Comparison of ENCODE assay signal across 10 mouse cellular contexts in the genomic region with DNA sequence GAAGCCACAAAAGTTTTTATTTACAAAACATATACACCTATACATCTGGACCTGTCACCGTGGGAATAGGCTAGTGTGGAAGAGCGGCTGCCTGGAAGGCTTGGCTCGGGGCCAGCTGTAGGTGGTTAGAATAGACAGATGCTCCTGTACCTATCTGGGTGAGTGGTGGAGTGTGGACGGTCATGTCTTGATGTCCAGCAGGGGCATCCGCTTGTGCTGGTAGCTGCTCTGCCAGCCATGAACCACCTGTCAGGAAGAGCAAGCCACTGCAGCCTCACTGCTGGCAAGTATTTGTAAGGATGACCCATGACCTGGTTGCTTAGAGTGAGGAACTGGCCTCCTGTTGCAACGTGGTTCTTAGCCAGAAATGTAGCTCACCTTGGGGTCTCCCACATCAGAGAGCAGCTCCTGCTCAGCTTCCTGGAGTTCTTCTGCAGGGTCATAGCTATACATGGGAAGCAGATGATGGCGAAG. TPM values are rescaled to one million over a fixed set of nuclear protein-coding genes. Genes with fewer than 3 reads are reported as not detected.
A peak's percentile ranks its signal among the peaks of the same experiment; 100 is the strongest.
DNase-seq lines count a peak whose midpoint lies in the region; ATAC-seq and TF ChIP-seq lines count a peak whose summit lies in the region.
"Had no signal": no experiment of that assay in that cellular context is flagged by ENCODE, and none has a peak within 500 bp of the region (broad histone marks: within the 10 kb centered on the region; RNA-seq: fewer than 3 reads in every experiment).

No protein-coding gene starts in this region.

- no peak for DNase-seq in hindbrain, embryonic 10.5 days (ENCODE audit: low spot score)
- DNase-seq in adipocyte (ENCODE audit: low spot score), result peak; percentile 29
- DNase-seq in layer of hippocampus, postnatal 36 days, result no peak
- DNase-seq in frontal cortex, postnatal 25 days (ENCODE audit: low spot score in 2 of 2), result no peak
- no peak for DNase-seq in lung, adult 18-20 months
- DNase-seq: adrenal gland, postnatal 36 days had no signal

- no peak overlapping the region for H3K4me2 ChIP-seq in hindbrain, embryonic 12.5 days (replicated peaks)
- H3K4me2 ChIP-seq in liver, embryonic 12.5 days, result peak overlapping the region; percentile 99; the same call in 1 of the 2 replicates

- peaks cover 71% of the 10 kb centered on the region for H3K4me1 ChIP-seq in hindbrain, embryonic 10.5 days (replicated peaks)
- H3K4me1 ChIP-seq in hindbrain, embryonic 12.5 days, result peaks cover 34% of the 10 kb centered on the region
- peaks cover 76% of the 10 kb centered on the region for H3K4me1 ChIP-seq in liver, embryonic 12.5 days

- no peaks in the 10 kb centered on the region for H3K27me3 ChIP-seq in hindbrain, embryonic 10.5 days (ENCODE audit: insufficient read depth, poor library complexity, severe bottlenecking)
- no peaks in the 10 kb centered on the region for H3K27me3 ChIP-seq in hindbrain, embryonic 12.5 days
- no peaks in the 10 kb centered on the region for H3K27me3 ChIP-seq in C2C12 (ENCODE audit: control insufficient read depth, insufficient read depth, insufficient read length)
- H3K27me3 ChIP-seq in liver, embryonic 12.5 days (replicated peaks), result peaks cover 7% of the 10 kb centered on the region; the same call in 1 of the 2 replicates

- no peak overlapping the region for H3K9ac ChIP-seq in hindbrain, embryonic 12.5 days
- no peak overlapping the region for H3K9ac ChIP-seq in liver, embryonic 12.5 days

- H3K36me3 ChIP-seq in hindbrain, embryonic 10.5 days, result peaks cover 41% of the 10 kb centered on the region
- peaks cover 12% of the 10 kb centered on the region; the same call in 1 of the 2 replicates for H3K36me3 ChIP-seq in hindbrain, embryonic 12.5 days
- peaks cover 12% of the 10 kb centered on the region for H3K36me3 ChIP-seq in C2C12 (ENCODE audit: control insufficient read depth, insufficient read depth)
- H3K36me3 ChIP-seq in liver, embryonic 12.5 days, result peaks cover 39% of the 10 kb centered on the region

- H3K79me2 ChIP-seq in C2C12 (ENCODE audit: control insufficient read depth, insufficient read depth), result peaks cover 31% of the 10 kb centered on the region

- peaks cover 17% of the 10 kb centered on the region for H3K79me3 ChIP-seq in C2C12 (ENCODE audit: low read depth)

- no peak for TF ChIP-seq CTCF in C2C12 (IDR thresholded peaks at IDR 0.05; ENCODE audit: control insufficient read depth, insufficient read depth, insufficient read length)

- ATAC-seq in hindbrain, embryonic 12.5 days (ENCODE audit: low FRiP score), result no peak
- ATAC-seq in liver, embryonic 12.5 days, result no peak

- H3K27ac ChIP-seq in hindbrain, embryonic 10.5 days, result peak overlapping the region; percentile 40; the same call in 1 of the 2 replicates
- no peak overlapping the region for H3K27ac ChIP-seq in hindbrain, embryonic 12.5 days
- peak overlapping the region; percentile 80; the same call in 1 of the 2 replicates for H3K27ac ChIP-seq in liver, embryonic 12.5 days

- peak overlapping the region; percentile 4 for H3ac ChIP-seq in C2C12 (ENCODE audit: control insufficient read depth, insufficient read length, low read depth)

- 52% methylated on average over 7 of the region's 7 CpGs for WGBS in hindbrain, embryonic 10.5 days
- WGBS in hindbrain, embryonic 12.5 days, result 47% methylated on average over 7 of the region's 7 CpGs
- 46% methylated on average over 7 of the region's 7 CpGs for WGBS in liver, embryonic 12.5 days (ENCODE audit: insufficient replicate concordance)

- no peaks in the 10 kb centered on the region for H3K9me3 ChIP-seq in hindbrain, embryonic 10.5 days
- H3K9me3 ChIP-seq in hindbrain, embryonic 12.5 days (replicated peaks), result no peaks in the 10 kb centered on the region
- H3K9me3 ChIP-seq in liver, embryonic 12.5 days (replicated peaks), result no peaks in the 10 kb centered on the region

- H3K4me3 ChIP-seq in hindbrain, embryonic 10.5 days, result peak overlapping the region; percentile 71; the same call in 1 of the 2 replicates
- H3K4me3 ChIP-seq in hindbrain, embryonic 12.5 days, result no peak overlapping the region
- H3K4me3 ChIP-seq in C2C12 (ENCODE audit: insufficient read depth, poor library complexity, severe bottlenecking), result no peak overlapping the region
- no peak overlapping the region for H3K4me3 ChIP-seq in liver, embryonic 12.5 days

TF ChIP-seq in C2C12, 6 proteins besides CTCF, POLR2A, EP300 and RAD21:
- no peak for TF ChIP-seq MYOG (IDR thresholded peaks at IDR 0.05; ENCODE audit: control insufficient read depth, extremely low read depth, insufficient read length)
- TF ChIP-seq FOSL1 (IDR thresholded peaks at IDR 0.05; ENCODE audit: insufficient read depth, low read length, poor library complexity, severe bottlenecking), result no peak
- TF ChIP-seq CEBPB (IDR thresholded peaks at IDR 0.05; ENCODE audit: low read depth), result no peak
- TF ChIP-seq MYOD1 (IDR thresholded peaks at IDR 0.05; ENCODE audit: control insufficient read depth, insufficient read length, low read depth), result no peak
- no peak for TF ChIP-seq USF1 (IDR thresholded peaks at IDR 0.05; ENCODE audit: low read depth)
- TF ChIP-seq MAX (IDR thresholded peaks at IDR 0.05), result no peak

RNA-seq across cellular contexts. Expression of gene AI413582, which starts 1.7 kb away (rescaled TPM):
- polyA plus RNA-seq in hindbrain, embryonic 10.5 days (2016; fragmentation: Nextera tagmentation; extraction: Ambion mirVana), result 19.1 and 23.9 TPM in 2 replicates
- 19.8 and 21.9 TPM in 2 replicates for polyA plus RNA-seq in hindbrain, embryonic 12.5 days (2016; fragmentation: Nextera tagmentation; extraction: Ambion mirVana)
- 37.9 TPM for polyA plus RNA-seq in C2C12 (2012; fragmentation: generic; extraction: Trizol)
- 14.1 and 16.8 TPM in 2 replicates for polyA plus RNA-seq in liver, embryonic 12.5 days (2016; fragmentation: Nextera tagmentation; extraction: Ambion mirVana)
- 10 to 100 TPM; 62.6 to 63.9 TPM for total RNA-seq in layer of hippocampus, postnatal 36 days (2021)

RNA-seq across cellular contexts. Expression of gene Hmga1, which starts 7.5 kb away (rescaled TPM):
- 541 and 748 TPM in 2 replicates for polyA plus RNA-seq in hindbrain, embryonic 10.5 days (2016; fragmentation: Nextera tagmentation; extraction: Ambion mirVana)
- polyA plus RNA-seq in hindbrain, embryonic 12.5 days (2016; fragmentation: Nextera tagmentation; extraction: Ambion mirVana), result 161 and 162 TPM in 2 replicates
- polyA plus RNA-seq in C2C12 (2012; fragmentation: generic; extraction: Trizol), result 397 TPM
- polyA plus RNA-seq in liver, embryonic 12.5 days (2016; fragmentation: Nextera tagmentation; extraction: Ambion mirVana), result 295 and 306 TPM in 2 replicates
- total RNA-seq in layer of hippocampus, postnatal 36 days (2021), result 10 to 100 TPM; 35.2 to 36.0 TPM

RNA-seq across cellular contexts. Expression of gene Grm4, which starts 42.6 kb away (rescaled TPM):
- 2.2 and 4.2 TPM in 2 replicates for polyA plus RNA-seq in hindbrain, embryonic 10.5 days (2016; fragmentation: Nextera tagmentation; extraction: Ambion mirVana)
- polyA plus RNA-seq in hindbrain, embryonic 12.5 days (2016; fragmentation: Nextera tagmentation; extraction: Ambion mirVana), result 3.7 and 4.2 TPM in 2 replicates
- polyA plus RNA-seq in C2C12 (2012; fragmentation: generic; extraction: Trizol), result not detected
- polyA plus RNA-seq in liver, embryonic 12.5 days (2016; fragmentation: Nextera tagmentation; extraction: Ambion mirVana), result 0.05 TPM in 1 of 2 replicates, not detected in the other
- 1 to 10 TPM; 8.9 to 9.6 TPM for total RNA-seq in layer of hippocampus, postnatal 36 days (2021)
- polyA plus RNA-seq: macrophage had no signal

RNA-seq across cellular contexts. Expression of gene Nudt3, which starts 59.5 kb away (rescaled TPM):
- 90.6 and 145 TPM in 2 replicates for polyA plus RNA-seq in hindbrain, embryonic 10.5 days (2016; fragmentation: Nextera tagmentation; extraction: Ambion mirVana)
- 199 and 204 TPM in 2 replicates for polyA plus RNA-seq in hindbrain, embryonic 12.5 days (2016; fragmentation: Nextera tagmentation; extraction: Ambion mirVana)
- 123 TPM for polyA plus RNA-seq in C2C12 (2012; fragmentation: generic; extraction: Trizol)
- 51.2 and 53.9 TPM in 2 replicates for polyA plus RNA-seq in liver, embryonic 12.5 days (2016; fragmentation: Nextera tagmentation; extraction: Ambion mirVana)
- 100 to 1,000 TPM; 564 to 566 TPM for total RNA-seq in layer of hippocampus, postnatal 36 days (2021)
